Mouse (Mus musculus) ES-E14 (cell line): ENCODE data around the gene Ankrd45. TPM values are rescaled to one million over a fixed set of nuclear protein-coding genes. Genes with fewer than 3 reads are reported as not detected.
A peak's percentile ranks its signal among the peaks of the same experiment; 100 is the strongest.

Experiments used
- DNase-seq: peaks from one replicate; pipeline ENCODE4 v3.0.0-alpha.2; 2013; ENCODE audit warnings: low read depth, low spot score
- H3K27ac ChIP-seq: 2 replicates; pipeline ENCODE4 v1.5.1; 2012; ENCODE audit warnings: low read depth, mild to moderate bottlenecking, low read length, moderate library complexity, mixed read lengths; ENCODE audit not compliant: poor library complexity, insufficient read depth, severe bottlenecking
- H3K36me3 ChIP-seq: 2 replicates; pipeline ENCODE4 v1.6.1; 2012; ENCODE audit warnings: mild to moderate bottlenecking, low read length, moderate library complexity, mixed read lengths; ENCODE audit not compliant: control insufficient read depth, poor library complexity, insufficient read depth, severe bottlenecking
- H3K4me1 ChIP-seq, 2 experiments: fragments of 150-350 bp in 1 of 2; sonication (generic) in 1 of 2; 2 replicates each; pipeline ENCODE4 v1.6.1; 2012; ENCODE audit warnings: low read length in 2 of 2, mild to moderate bottlenecking in 1 of 2, mixed read lengths in 1 of 2; ENCODE audit not compliant: control insufficient read depth in 2 of 2, insufficient read depth in 2 of 2, poor library complexity in 1 of 2
- H3K4me3 ChIP-seq, 2 experiments: fragments of 150-350 bp in 1 of 2; sonication (generic) in 1 of 2; 2 replicates each; pipeline ENCODE4 v1.5.1; 2012; ENCODE audit warnings: low read length in 2 of 2, low read depth in 1 of 2, mild to moderate bottlenecking in 1 of 2, mixed read lengths in 1 of 2; ENCODE audit not compliant: insufficient read depth in 1 of 2, poor library complexity in 1 of 2, severe bottlenecking in 1 of 2
- H3K9ac ChIP-seq: 2 replicates; pipeline ENCODE4 v1.6.1; 2012; ENCODE audit warnings: low read depth, mild to moderate bottlenecking, low read length, mixed read lengths; ENCODE audit not compliant: poor library complexity, insufficient read depth, severe bottlenecking
- H3K9me3 ChIP-seq: fragments of 150-350 bp; sonication (generic); 2 replicates; pipeline ENCODE4 v1.6.1; 2012; ENCODE audit warnings: low read depth, mild to moderate bottlenecking, low read length; ENCODE audit not compliant: control insufficient read depth, insufficient read depth
- CHD2 ChIP-seq: IDR thresholded peaks from 2 replicates; pipeline ENCODE4 v1.6.1; 2014; ENCODE audit warnings: mild to moderate bottlenecking, low read depth, low read length, inconsistent platforms
- HCFC1 ChIP-seq: IDR thresholded peaks from 2 replicates; pipeline ENCODE4 v1.6.1; 2012; ENCODE audit warnings: low read length, inconsistent platforms, borderline replicate concordance; ENCODE audit not compliant: insufficient read depth
- MAFK ChIP-seq: IDR thresholded peaks from 2 replicates; pipeline ENCODE4 v1.6.1; 2014; ENCODE audit warnings: mild to moderate bottlenecking, low read depth, low read length, inconsistent platforms; ENCODE audit not compliant: insufficient read depth
- ZC3H11A ChIP-seq: IDR thresholded peaks from 2 replicates; pipeline ENCODE4 v1.6.1; 2012; ENCODE audit warnings: low read depth, mild to moderate bottlenecking, inconsistent platforms, low read length, borderline replicate concordance
- ZNF384 ChIP-seq: IDR thresholded peaks from 2 replicates; pipeline ENCODE4 v1.6.1; 2012; ENCODE audit warnings: low read depth, low read length, inconsistent platforms
- in situ Hi-C, 2 experiments: fragments of 600-800 bp; cut with MboI; formaldehyde crosslinking; loops; one replicate each; pipeline ENCODE4 v1.15.1; 2025; ENCODE audit warnings: low sequenced_read_pairs in 2 of 2, inconsistent platforms in 1 of 2; ENCODE audit not compliant: unreplicated experiment in 2 of 2
- total RNA-seq: library from RNA; depleted of rRNA; stranded (reverse); fragments of 300-350 nt; gene quantifications from 2 replicates; pipeline ENCODE4 v1.2.3, GENCODE M21; 2012

The Ankrd45 gene
- total RNA-seq, 1 experiment, result 4.2 TPM

DNA sequence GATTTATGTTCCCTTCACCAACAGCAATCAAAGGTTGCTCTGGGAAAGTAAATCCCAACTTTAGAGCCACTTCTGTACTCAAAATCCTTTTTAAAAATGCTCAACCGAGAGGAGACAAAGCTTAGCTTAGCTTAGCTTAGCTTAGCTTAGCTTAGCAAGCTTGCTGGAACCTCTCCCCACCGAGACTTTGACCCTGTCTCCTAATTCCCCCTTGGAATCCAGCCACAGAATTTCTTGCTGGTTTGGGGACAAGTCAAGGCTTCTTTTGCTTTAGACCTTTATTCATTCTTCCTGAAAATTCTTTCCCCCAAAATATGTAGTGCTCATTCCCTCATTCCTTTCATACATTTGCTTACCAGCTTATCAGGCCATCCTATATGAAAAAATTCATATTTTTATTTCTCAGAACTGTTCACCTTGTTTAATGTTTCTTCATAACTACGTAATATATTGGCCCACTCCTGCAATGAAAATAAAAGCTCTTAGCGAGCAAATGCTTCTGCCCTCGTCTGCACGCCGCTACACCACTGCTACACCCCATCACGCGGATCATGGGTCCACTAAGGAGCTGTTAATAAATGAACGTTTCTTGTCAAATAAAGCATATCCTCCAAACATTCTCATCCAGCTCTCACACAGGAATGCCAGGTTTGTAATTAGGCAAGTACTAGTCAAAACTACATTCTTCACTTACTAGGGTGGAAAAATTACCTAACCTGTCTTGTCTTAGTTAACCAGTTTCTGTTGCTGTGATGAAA, 19.7 kb upstream of the Ankrd45 start:
- H3K9me3 ChIP-seq, result no peaks in the 10 kb centered on the region
- no peak overlapping the region for H3K9ac ChIP-seq
- in situ Hi-C loops, result no loop called here
- DNase-seq, result no peak
- no peaks in the 10 kb centered on the region for H3K36me3 ChIP-seq
- H3K4me1 ChIP-seq, result no peaks in the 10 kb centered on the region
- H3K4me3 ChIP-seq, result no peak overlapping the region
- H3K27ac ChIP-seq, result no peak overlapping the region
- TF ChIP-seq ZC3H11A (no peak), CHD2 (no peak), MAFK (no peak), ZNF384 (no peak), HCFC1 (no peak)

DNA sequence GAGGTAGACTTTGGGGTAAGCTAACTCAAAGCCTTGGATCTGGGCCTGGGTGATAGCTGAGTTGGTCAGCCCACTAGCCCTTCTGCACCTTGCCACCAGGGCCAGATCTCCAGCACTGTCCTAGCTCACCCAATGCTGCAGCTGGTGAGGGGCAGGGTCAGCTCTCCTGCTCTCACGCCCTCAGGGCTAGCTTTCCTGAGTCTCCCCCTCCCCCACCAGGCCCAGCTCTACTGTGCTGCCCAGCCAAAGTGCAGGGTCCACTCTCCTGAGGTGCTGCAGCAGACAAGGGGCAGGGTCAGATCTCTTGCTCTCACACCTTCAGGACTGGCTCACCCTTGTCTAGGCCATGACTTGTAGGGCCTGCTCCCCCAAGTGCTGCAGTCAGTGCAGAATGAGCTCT, 16.0 kb upstream of the Ankrd45 start:
- no peak overlapping the region for H3K4me3 ChIP-seq
- in situ Hi-C loops, result no loop called here
- no peaks in the 10 kb centered on the region for H3K4me1 ChIP-seq
- H3K9me3 ChIP-seq, result no peaks in the 10 kb centered on the region
- no peaks in the 10 kb centered on the region for H3K36me3 ChIP-seq
- TF ChIP-seq CHD2 (no peak), ZC3H11A (no peak), MAFK (no peak), ZNF384 (no peak), HCFC1 (no peak)
- H3K9ac ChIP-seq, result no peak overlapping the region
- no peak for DNase-seq
- H3K27ac ChIP-seq, result no peak overlapping the region

DNA sequence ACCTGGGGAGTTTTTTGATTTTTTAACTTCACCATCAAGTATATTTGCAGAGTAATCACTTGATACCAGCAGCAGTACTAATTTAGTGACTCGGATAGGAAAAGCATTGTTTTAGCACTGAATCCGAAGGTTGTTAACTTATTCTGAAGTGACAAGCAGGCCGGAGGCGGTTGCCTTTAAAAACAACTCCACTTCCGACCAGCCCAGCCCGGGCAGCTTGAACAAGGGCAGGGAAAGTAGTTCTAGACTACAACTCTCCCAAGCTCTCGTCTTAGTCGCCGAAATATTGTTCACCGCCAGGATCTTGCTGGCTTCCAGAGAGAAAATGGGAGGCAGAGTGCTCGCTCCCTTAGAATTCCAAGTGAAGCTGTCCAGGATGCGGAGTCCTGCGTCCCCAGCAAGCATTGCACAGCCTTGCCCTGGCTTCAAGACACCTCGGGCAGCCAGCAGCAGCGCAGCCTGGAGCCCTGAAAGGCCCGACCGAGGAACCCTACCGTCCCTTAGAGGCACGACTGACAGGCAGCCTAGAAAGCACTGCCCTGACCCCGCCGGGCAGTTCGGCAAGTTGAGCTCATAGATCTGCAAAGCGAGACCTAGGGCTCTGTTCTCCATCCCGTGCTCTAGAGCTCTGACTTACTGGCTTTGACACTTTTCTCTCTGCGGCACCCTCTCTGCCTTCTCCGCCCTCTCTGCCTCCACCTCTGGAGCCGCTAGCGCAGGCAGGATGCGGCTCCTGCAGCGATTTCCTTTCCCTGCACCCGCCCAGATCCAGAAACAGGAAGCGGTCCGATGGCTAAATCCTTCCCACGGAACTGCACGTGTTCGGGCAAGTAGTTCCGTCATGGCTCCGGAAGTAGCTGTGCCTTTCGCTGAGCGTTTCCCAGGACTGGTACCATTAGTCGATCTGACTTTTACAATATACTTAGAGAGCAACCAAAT, 11.5 kb upstream of the Ankrd45 start, which contains the start of gene Klhl20:
Klhl20 (minus strand) TSS at position 786 of the 939 bp plus-strand sequence.
- peak; percentile 42; the same call in 1 of the 2 replicates for TF ChIP-seq CHD2
- TF ChIP-seq ZNF384, result no peak
- peak; percentile 90 for TF ChIP-seq HCFC1
- no peaks in the 10 kb centered on the region for H3K9me3 ChIP-seq
- peak within 1 kb of the TSS; percentile 22; the same call in 1 of the 2 replicates for H3K27ac ChIP-seq
- in situ Hi-C loops, result no loop called here
- DNase-seq, result peak; percentile 97
- no peaks in the 10 kb centered on the region for H3K36me3 ChIP-seq
- no peaks in the 10 kb centered on the region for H3K4me1 ChIP-seq
- peak within 1 kb of the TSS; percentile 85 for H3K9ac ChIP-seq
- peak within 1 kb of the TSS; percentile 80 to 85 for H3K4me3 ChIP-seq

DNA sequence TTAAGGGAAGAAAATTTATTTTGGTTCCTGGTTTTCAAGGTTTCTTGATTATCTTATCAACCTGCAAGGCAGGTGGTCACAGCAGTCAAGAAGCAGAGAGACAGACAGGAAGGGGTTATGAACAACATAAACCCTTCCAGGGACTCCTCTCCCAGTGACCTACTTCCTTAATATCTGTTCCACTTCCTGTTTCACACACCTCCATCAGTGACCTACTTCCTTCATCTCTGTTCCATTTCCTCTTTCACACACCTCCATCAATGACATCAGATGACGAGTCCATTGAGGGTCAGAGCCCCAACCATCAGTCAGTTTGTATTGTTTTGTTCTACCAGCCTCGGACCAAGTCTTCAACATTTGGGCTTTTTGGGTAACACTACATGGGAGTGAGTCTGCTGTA, 3.0 kb upstream of the Ankrd45 start:
- no peak for TF ChIP-seq MAFK
- TF ChIP-seq HCFC1, result no peak
- TF ChIP-seq ZNF384, result no peak
- 0 out of 2 replicates have a peak, but pooled peaks cover 2% of the 10 kb centered on the region for H3K36me3 ChIP-seq
- H3K4me3 ChIP-seq, result no peak overlapping the region
- in situ Hi-C loops, result no loop called here
- H3K9me3 ChIP-seq, result no peaks in the 10 kb centered on the region
- H3K4me1 ChIP-seq, result no peaks in the 10 kb centered on the region; a peak in 2 of 4 replicates
- DNase-seq, result no peak
- H3K27ac ChIP-seq, result no peak overlapping the region
- H3K9ac ChIP-seq, result no peak overlapping the region
